Mouse (Mus musculus) neural tube, embryonic 13.5 days (tissue): ENCODE results near the gene Efna5. TPM values are rescaled to one million over a fixed set of nuclear protein-coding genes. Genes with fewer than 3 reads are reported as not detected.

Source experiments
- ATAC-seq: fragments of 200-750 bp; cut with Nextera tagmentation; 2 replicates; pipeline ENCODE4 v1.8.0; 2017; ENCODE audit warnings: low read depth, mild to moderate bottlenecking, moderate TSS enrichment, moderate library complexity
- H3K27ac ChIP-seq: fragments of 300-500 bp; sonication (generic); replicated peaks from 2 replicates; pipeline ENCODE4 v1.5.1; 2015; ENCODE audit warnings: moderate library complexity, mild to moderate bottlenecking, inconsistent platforms
- H3K27me3 ChIP-seq: fragments of 300-500 bp; sonication (generic); 2 replicates; pipeline ENCODE4 v1.6.1; 2015; ENCODE audit warnings: mild to moderate bottlenecking, inconsistent platforms
- H3K36me3 ChIP-seq: fragments of 300-500 bp; sonication (generic); 2 replicates; pipeline ENCODE4 v1.6.1; 2015; ENCODE audit warnings: mild to moderate bottlenecking, inconsistent platforms
- H3K4me1 ChIP-seq: fragments of 300-500 bp; sonication (generic); replicated peaks from 2 replicates; pipeline ENCODE4 v1.6.1; 2015; ENCODE audit warnings: inconsistent platforms
- H3K4me2 ChIP-seq: fragments of 300-500 bp; sonication (generic); 2 replicates; pipeline ENCODE4 v1.6.1; 2015; ENCODE audit warnings: inconsistent platforms, mild to moderate bottlenecking, moderate library complexity
- H3K4me3 ChIP-seq: fragments of 300-500 bp; sonication (generic); 2 replicates; pipeline ENCODE4 v1.5.1; 2015; ENCODE audit warnings: mild to moderate bottlenecking, inconsistent platforms
- H3K9ac ChIP-seq: fragments of 300-500 bp; sonication (generic); 2 replicates; pipeline ENCODE4 v1.6.1; 2015; ENCODE audit warnings: moderate library complexity, mild to moderate bottlenecking, inconsistent platforms
- H3K9me3 ChIP-seq: fragments of 300-500 bp; sonication (generic); 2 replicates; pipeline ENCODE4 v1.6.1; 2016; ENCODE audit warnings: inconsistent platforms
- WGBS: fragments of 180-500 bp; shearing (Covaris S2); methylation state at CpG from one replicate; pipeline ENCODE4 v1.1.7; 2015; 5-methylcytosine and 5-hydroxymethylcytosine counted together
- polyA plus RNA-seq: library from polyadenylated mRNA; unstranded; fragments of >200 nt; fragmentation: Nextera tagmentation; extraction: Ambion mirVana; gene quantifications from 2 replicates; pipeline ENCODE4 v1.2.1, GENCODE M21; 2015

Efna5 gene
- polyA plus RNA-seq, 1 experiment from 2014 or later: 59.0 TPM

DNA sequence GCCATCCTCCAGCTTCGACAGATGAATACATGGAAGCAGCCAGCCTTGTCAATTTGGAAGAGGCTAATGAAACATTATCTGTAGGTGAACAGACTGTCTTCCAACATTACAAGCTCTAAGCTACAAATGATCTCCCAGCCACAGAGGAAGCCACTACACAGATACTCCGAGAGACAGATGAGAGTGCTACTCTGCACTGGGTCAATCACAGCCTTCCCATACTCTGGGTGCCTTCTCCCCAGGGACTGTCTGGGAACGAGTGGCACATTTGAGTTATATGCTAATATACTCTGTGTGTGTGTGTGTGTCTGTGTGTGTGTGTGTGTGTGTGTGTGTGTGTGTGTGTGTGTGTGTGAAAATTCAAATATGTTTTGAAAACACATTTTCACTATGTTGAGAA lies 30.5 kb downstream of the Efna5 start:
- Histone ChIP-seq H3K36me3 (no peaks in the 10 kb centered on the region), H3K4me1 (peaks cover 51% of the 10 kb centered on the region), H3K9me3 (no peaks in the 10 kb centered on the region), H3K4me3 (no peak overlapping the region), H3K27me3 (no peaks in the 10 kb centered on the region), H3K4me2 (no peak overlapping the region), H3K27ac (no peak overlapping the region), H3K9ac (no peak overlapping the region)
- peak; percentile 60; the same call in 1 of the 2 replicates for ATAC-seq
- WGBS: 36% methylated on average over 3 of the region's 3 CpGs

DNA sequence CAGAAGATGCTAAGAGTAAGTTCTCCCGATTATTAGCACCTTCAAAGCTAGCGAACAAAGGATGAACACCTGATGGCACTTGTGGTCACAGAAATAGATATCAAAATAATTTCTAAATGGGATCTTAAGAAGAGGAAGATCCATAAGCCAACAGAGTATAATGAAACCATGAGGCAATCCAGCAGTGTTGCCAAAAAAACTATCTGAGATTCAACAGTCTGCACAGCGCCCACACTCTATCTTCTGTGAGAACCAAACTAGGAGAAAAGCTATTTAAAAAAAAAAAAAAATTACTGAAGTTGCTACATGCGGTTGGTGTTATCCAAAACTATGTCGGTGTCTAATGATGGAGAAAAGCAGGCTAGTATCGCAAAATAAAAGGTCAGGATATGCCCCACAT lies 31.4 kb downstream of the Efna5 start:
- Histone ChIP-seq H3K4me2 (no peak overlapping the region), H3K4me1 (peaks cover 59% of the 10 kb centered on the region), H3K9ac (no peak overlapping the region), H3K27ac (no peak overlapping the region), H3K4me3 (no peak overlapping the region), H3K36me3 (no peaks in the 10 kb centered on the region), H3K27me3 (no peaks in the 10 kb centered on the region), H3K9me3 (no peaks in the 10 kb centered on the region)
- no peak for ATAC-seq
- 92% methylated on average over 6 of the region's 6 CpGs for WGBS

DNA sequence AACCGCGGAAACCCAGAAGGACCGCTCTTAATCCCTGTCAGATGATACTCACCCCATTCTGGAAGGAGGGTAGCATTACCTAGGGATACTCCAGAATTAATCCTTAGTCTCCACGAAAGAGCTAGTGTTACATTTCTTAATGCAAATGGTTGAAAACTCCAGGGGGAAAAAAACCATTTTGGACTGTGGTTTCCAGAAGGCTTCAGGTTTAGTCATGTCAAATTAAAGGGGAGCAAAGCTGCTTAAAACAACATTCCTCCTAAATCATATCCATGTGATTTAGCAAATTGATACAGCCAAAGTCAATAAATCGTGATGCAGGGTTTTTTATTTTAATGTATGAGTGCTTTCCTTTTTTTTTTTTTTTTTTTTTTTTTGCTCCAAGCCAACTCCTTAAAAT lies 35.5 kb downstream of the Efna5 start:
- Histone ChIP-seq H3K4me3 (no peak overlapping the region), H3K27ac (no peak overlapping the region), H3K36me3 (no peaks in the 10 kb centered on the region), H3K9ac (no peak overlapping the region), H3K9me3 (no peaks in the 10 kb centered on the region), H3K4me2 (no peak overlapping the region), H3K27me3 (no peaks in the 10 kb centered on the region), H3K4me1 (peaks cover 33% of the 10 kb centered on the region)
- 59% methylated on average over 5 of the region's 5 CpGs for WGBS
- ATAC-seq: no peak

DNA sequence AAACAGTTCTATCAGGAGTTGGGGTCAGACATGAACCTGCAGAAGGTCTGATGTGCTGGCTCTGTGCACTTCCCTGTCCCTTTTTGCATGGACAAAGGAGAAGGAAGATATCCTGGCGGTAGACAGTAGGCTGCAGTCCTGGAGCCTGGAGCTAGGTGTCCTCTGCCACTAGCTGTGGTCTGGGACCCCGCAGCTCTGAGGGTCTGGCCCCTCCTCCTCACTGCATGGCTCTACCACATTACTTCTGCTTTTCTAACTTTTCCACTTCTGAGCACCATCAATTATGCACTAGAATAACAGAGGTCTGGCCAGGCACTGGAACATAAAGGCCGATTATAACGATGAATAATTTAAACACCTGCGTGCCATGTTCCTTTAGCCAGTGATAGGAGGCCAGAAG lies 36.8 kb downstream of the Efna5 start:
- Histone ChIP-seq H3K27me3 (no peaks in the 10 kb centered on the region), H3K9me3 (no peaks in the 10 kb centered on the region), H3K4me3 (no peak overlapping the region), H3K4me1 (peaks cover 28% of the 10 kb centered on the region), H3K9ac (no peak overlapping the region), H3K4me2 (no peak overlapping the region), H3K27ac (no peak overlapping the region), H3K36me3 (no peaks in the 10 kb centered on the region)
- 39% methylated on average over 5 of the region's 5 CpGs for WGBS
- no peak for ATAC-seq

DNA sequence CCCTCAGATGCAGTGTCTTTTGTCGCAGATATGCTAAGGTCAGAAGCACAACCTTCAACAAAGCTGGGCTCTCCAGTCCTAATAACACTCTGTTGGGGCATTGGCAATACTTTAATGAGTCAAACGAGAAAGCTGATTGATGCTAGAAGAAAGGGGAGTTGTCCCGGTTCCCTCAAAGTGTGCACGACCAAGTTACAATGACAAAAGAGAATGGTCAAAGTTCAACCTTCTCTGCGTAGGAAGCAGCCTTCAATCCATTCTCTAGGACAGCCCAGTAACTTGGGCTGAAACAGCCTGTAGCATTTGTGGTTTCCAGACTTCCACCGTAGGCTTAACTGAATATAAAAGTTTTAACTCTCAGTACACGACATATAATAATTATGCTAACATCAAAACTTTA lies 43.8 kb downstream of the Efna5 start:
- ATAC-seq: no peak
- Histone ChIP-seq H3K27ac (no peak overlapping the region), H3K27me3 (no peaks in the 10 kb centered on the region), H3K36me3 (no peaks in the 10 kb centered on the region; the same call in 1 of the 2 replicates), H3K9ac (no peak overlapping the region), H3K4me3 (no peak overlapping the region), H3K4me2 (no peak overlapping the region), H3K4me1 (0 out of 2 replicates have a peak, but pooled peaks cover 4% of the 10 kb centered on the region), H3K9me3 (no peaks in the 10 kb centered on the region; the same call in 1 of the 2 replicates)
- WGBS: 32% methylated on average over 7 of the region's 7 CpGs

DNA sequence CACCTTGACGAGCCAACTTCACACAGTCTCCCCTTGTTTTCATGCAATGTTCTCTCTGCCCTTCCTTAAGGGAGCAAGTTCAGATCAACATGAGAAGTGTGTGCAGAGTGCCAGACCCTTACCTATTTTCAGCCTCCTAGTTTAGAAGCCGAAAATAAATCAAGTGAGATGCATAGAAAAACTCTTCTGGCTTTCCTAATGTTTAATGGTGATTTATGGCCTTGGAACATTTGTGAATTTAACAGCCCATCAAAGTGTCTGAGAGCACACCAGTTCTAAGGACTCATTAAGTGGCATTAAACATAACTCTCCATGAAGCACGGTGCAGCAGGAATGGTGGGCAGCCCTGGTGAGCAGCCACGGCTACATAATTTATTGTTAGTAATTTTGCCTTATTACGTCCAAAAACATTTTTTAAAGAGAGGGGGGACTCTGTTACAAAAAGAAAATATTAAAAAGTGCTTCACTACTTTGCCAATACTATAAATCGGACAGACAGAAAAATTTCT lies 44.5 kb downstream of the Efna5 start:
- H3K9ac ChIP-seq: no peak overlapping the region
- WGBS: 46% methylated on average over 6 of the region's 6 CpGs
- H3K4me1 ChIP-seq: 0 out of 2 replicates have a peak, but pooled peaks cover 4% of the 10 kb centered on the region
- ATAC-seq: no peak
- no peak overlapping the region for H3K27ac ChIP-seq
- H3K4me3 ChIP-seq: no peak overlapping the region
- H3K36me3 ChIP-seq: no peaks in the 10 kb centered on the region; the same call in 1 of the 2 replicates
- no peaks in the 10 kb centered on the region; the same call in 1 of the 2 replicates for H3K9me3 ChIP-seq
- no peaks in the 10 kb centered on the region for H3K27me3 ChIP-seq
- no peak overlapping the region for H3K4me2 ChIP-seq

DNA sequence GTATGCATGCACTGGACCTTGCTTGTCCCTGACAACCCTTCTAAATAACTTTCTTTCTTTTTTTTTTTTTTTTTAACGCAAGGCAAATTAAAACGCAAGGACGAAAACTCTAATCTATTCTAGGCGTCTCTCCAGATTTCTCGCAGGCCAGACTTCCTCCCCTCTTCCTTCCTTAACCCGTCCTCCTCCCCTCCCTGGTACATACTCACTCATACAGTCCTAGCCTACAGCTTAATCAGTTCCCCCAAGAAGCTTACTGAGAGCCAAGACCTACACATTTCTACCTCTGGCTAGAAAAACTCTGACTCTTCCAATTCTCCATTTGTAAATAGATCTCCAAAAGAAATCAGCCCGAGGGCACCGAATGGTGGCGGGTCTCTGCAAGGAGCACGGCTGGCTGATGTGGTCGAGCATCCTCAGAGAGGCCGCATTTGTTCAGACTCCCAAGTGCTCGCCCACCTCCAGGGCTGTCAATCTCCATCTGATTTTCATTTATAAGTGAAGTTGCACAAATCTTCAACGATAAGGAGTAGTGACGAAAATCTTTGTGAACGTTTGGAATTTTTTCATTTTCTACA lies 48.5 kb downstream of the Efna5 start:
- no peak overlapping the region for H3K4me2 ChIP-seq
- 83% methylated on average over 16 of the region's 16 CpGs for WGBS
- H3K4me1 ChIP-seq: peaks cover 22% of the 10 kb centered on the region
- H3K27ac ChIP-seq: no peak overlapping the region
- no peak overlapping the region for H3K4me3 ChIP-seq
- no peaks in the 10 kb centered on the region; the same call in 1 of the 2 replicates for H3K9me3 ChIP-seq
- ATAC-seq: no peak
- H3K27me3 ChIP-seq: no peaks in the 10 kb centered on the region
- H3K9ac ChIP-seq: no peak overlapping the region
- no peaks in the 10 kb centered on the region; the same call in 1 of the 2 replicates for H3K36me3 ChIP-seq

DNA sequence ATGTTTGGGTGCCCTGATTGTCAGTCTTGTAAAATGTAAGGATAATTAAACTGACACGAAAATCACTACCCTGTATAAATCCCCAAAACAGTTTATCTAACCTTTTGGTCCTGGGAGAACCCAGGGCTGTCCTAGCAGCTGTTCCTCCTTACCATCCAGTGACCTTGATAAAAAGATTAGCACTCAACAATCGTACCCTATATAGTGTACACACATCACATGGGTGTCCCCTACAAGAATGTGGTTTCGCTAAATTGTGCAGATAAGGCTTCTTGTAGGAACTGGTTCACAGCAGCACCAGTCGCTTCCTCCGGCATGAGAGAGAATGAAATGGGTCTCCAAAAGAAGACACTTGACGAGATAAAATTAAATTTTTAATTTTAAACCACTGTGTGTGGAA lies 53.6 kb downstream of the Efna5 start:
- H3K27me3 ChIP-seq: no peaks in the 10 kb centered on the region
- no peak overlapping the region for H3K4me3 ChIP-seq
- no peaks in the 10 kb centered on the region for H3K9me3 ChIP-seq
- no peak overlapping the region for H3K4me2 ChIP-seq
- WGBS: 88% methylated on average over 6 of the region's 6 CpGs
- no peak for ATAC-seq
- H3K4me1 ChIP-seq: peaks cover 18% of the 10 kb centered on the region
- H3K27ac ChIP-seq: no peak overlapping the region
- no peak overlapping the region for H3K9ac ChIP-seq
- no peaks in the 10 kb centered on the region for H3K36me3 ChIP-seq

DNA sequence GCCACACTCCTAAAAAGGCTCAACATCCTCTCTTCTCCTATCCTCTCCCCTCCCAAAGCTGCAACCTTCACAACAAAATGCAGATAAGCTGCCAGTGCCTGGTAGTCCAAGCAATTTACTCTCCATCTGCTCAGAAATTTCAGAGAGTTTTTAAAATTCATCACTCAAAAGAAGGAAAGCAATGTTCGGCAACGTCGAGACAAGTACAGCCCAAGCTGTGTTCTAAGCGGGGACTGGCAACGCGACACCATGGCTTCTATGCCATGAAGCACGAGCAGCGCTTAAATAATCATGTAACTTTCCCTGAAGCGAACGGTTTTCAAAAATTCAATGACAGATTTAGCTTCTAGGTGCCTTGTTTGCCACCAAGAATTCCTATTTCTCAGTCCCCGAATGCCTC lies 59.9 kb downstream of the Efna5 start:
- H3K27me3 ChIP-seq: no peaks in the 10 kb centered on the region
- H3K9ac ChIP-seq: no peak overlapping the region
- no peak overlapping the region; the same call in 1 of the 2 replicates for H3K27ac ChIP-seq
- no peaks in the 10 kb centered on the region for H3K9me3 ChIP-seq
- H3K4me3 ChIP-seq: no peak overlapping the region
- no peaks in the 10 kb centered on the region for H3K36me3 ChIP-seq
- peaks cover 50% of the 10 kb centered on the region for H3K4me1 ChIP-seq
- 91% methylated on average over 11 of the region's 11 CpGs for WGBS
- ATAC-seq: no peak
- no peak overlapping the region for H3K4me2 ChIP-seq

DNA sequence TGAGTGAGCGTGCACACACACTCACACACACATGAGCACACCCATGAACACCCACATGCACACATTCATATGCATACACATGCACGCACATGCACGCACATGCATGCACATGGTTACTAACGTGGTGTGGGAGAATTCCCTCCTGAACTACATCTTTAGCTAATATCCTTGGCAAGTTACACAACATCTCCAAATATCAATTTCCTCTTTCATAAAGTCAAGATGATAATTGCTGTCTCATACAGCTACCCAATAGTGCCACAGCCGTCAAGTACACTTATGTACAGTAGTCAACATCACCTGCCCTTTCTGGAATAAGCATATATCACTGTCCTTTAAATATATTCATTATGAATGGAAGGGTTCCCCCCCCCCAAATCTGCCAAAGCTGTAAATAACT lies 61.2 kb downstream of the Efna5 start:
- Histone ChIP-seq H3K9me3 (no peaks in the 10 kb centered on the region), H3K4me1 (peaks cover 60% of the 10 kb centered on the region), H3K27ac (no peak overlapping the region), H3K4me3 (no peak overlapping the region), H3K9ac (no peak overlapping the region), H3K4me2 (no peak overlapping the region), H3K27me3 (no peaks in the 10 kb centered on the region), H3K36me3 (no peaks in the 10 kb centered on the region)
- no peak for ATAC-seq
- WGBS: 91% methylated on average over 5 of the region's 5 CpGs

DNA sequence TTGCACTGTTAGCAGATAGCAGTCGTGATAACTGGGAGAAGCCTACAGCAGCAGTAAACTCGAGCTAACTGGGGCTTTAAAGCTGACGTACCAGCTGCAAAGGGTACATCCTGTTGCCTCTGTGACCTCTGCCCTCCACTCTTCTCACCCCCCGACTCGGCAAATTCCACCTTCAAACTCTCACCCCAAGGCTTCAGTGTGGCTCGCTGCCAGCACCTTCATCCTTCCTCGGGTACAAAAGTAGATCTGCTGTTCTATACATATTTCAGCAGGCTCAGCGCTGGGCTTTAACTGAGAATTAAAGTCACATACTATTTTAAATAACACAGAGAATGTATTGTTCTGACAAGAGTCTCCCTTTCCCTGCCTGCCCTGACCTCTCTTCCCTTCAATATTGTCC lies 62.3 kb downstream of the Efna5 start:
- ATAC-seq: peak; percentile 28; the same call in 1 of the 2 replicates

DNA sequence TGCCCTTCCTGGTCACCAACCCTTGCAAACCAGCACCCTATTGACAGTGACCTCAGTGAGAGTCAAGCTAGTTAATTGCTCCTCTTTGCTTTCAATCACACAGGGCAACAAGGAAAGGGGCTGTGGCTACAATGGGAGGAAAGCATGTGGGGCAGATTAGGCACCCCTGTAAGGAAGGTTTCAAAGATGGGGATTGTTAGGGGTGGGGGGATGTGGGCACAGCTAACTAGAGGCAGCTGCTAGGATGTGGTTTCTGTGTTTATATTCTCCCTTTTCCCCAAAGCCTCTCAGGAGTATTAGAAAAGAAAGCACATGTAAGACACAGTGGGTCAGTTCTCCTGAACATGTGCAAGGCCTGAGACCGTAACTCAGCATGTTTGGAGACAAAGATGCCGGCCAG lies 62.8 kb downstream of the Efna5 start:
- Histone ChIP-seq H3K9ac (no peak overlapping the region), H3K4me1 (peaks cover 60% of the 10 kb centered on the region), H3K4me3 (no peak overlapping the region), H3K9me3 (no peaks in the 10 kb centered on the region), H3K36me3 (no peaks in the 10 kb centered on the region), H3K27me3 (no peaks in the 10 kb centered on the region), H3K4me2 (peak overlapping the region; percentile 15; the same call in 1 of the 2 replicates), H3K27ac (no peak overlapping the region)
- WGBS: 41% methylated on average over 2 of the region's 2 CpGs
- ATAC-seq: no peak

More for the DNA sequence above, 62.3 kb downstream of the Efna5 start:
- Histone ChIP-seq H3K36me3 (no peaks in the 10 kb centered on the region), H3K27ac (0 out of 2 replicates have a peak overlapping the region, but pooled peaks have one; percentile 15), H3K4me2 (peak overlapping the region; percentile 15; the same call in 1 of the 2 replicates), H3K27me3 (no peaks in the 10 kb centered on the region), H3K9me3 (no peaks in the 10 kb centered on the region), H3K4me1 (peaks cover 60% of the 10 kb centered on the region), H3K4me3 (no peak overlapping the region), H3K9ac (0 out of 2 replicates have a peak overlapping the region, but pooled peaks have one; percentile 14)
- 6% methylated on average over 8 of the region's 8 CpGs for WGBS

DNA sequence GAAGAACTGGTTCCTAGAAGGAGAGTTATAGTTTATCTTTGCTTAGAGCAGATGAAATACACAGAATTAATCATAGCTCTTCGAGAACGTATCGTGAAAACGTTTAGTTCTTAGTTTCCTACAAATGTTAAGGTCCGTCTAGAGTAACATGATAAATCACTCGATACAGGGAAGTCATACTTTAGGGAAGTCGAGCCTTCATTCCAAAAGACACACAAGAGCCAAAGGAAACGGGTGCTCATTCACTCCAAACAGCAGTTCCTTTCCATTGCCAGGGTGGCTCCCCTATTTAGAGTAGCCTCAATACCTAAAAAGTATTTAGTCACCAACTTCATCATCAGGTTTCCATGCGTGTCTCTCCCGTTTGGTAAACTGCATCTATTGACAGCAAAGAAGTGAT lies 64.2 kb downstream of the Efna5 start:
- no peak overlapping the region for H3K9ac ChIP-seq
- H3K27me3 ChIP-seq: no peaks in the 10 kb centered on the region
- peaks cover 58% of the 10 kb centered on the region for H3K4me1 ChIP-seq
- H3K9me3 ChIP-seq: no peaks in the 10 kb centered on the region
- no peak for ATAC-seq
- no peaks in the 10 kb centered on the region for H3K36me3 ChIP-seq
- no peak overlapping the region for H3K4me2 ChIP-seq
- WGBS: 84% methylated on average over 10 of the region's 10 CpGs
- no peak overlapping the region for H3K4me3 ChIP-seq
- no peak overlapping the region for H3K27ac ChIP-seq
